Mouse (Mus musculus) lung, embryonic 16.5 days (tissue): Measurements from ENCODE around the gene Slc43a1. TPM values are rescaled to one million over a fixed set of nuclear protein-coding genes. Genes with fewer than 3 reads are reported as not detected.
"Not testable (repeated sequence)": the region's sequence is repeated elsewhere in the genome, so short reads cannot be mapped to it uniquely, and the experiment has no call there.

Experiments
- ATAC-seq: fragments of 200-750 bp; cut with Nextera tagmentation; 2 replicates; pipeline ENCODE4 v1.8.0; 2017; ENCODE audit warnings: low read depth, mild to moderate bottlenecking, moderate library complexity
- H3K27ac ChIP-seq: fragments of 300-500 bp; sonication (generic); 2 replicates; pipeline ENCODE4 v1.5.1; 2014; ENCODE audit warnings: mild to moderate bottlenecking, control low read depth, low read length
- H3K27me3 ChIP-seq: fragments of 300-500 bp; sonication (generic); 2 replicates; pipeline ENCODE4 v1.6.1; 2014; ENCODE audit warnings: low read depth, low read length, mixed read lengths; ENCODE audit not compliant: control insufficient read depth, insufficient read depth
- H3K36me3 ChIP-seq: fragments of 300-500 bp; sonication (generic); 2 replicates; pipeline ENCODE4 v1.6.1; 2014; ENCODE audit warnings: low read length; ENCODE audit not compliant: control insufficient read depth, insufficient read depth
- H3K4me1 ChIP-seq: fragments of 300-500 bp; sonication (generic); replicated peaks from 2 replicates; pipeline ENCODE4 v1.6.1; 2014; ENCODE audit warnings: low read length, mixed read lengths; ENCODE audit not compliant: control insufficient read depth, insufficient read depth
- H3K4me2 ChIP-seq: fragments of 300-500 bp; sonication (generic); 2 replicates; pipeline ENCODE4 v1.6.1; 2014; ENCODE audit warnings: low read depth, low read length, control low read depth
- H3K4me3 ChIP-seq: fragments of 300-500 bp; sonication (generic); 2 replicates; pipeline ENCODE4 v1.5.1; 2014; ENCODE audit warnings: mild to moderate bottlenecking, low read length, control low read depth
- H3K9ac ChIP-seq: fragments of 300-500 bp; sonication (generic); 2 replicates; pipeline ENCODE4 v1.6.1; 2014; ENCODE audit warnings: low read length, control low read depth
- H3K9me3 ChIP-seq: fragments of 300-500 bp; sonication (generic); 2 replicates; pipeline ENCODE4 v1.6.1; 2016; ENCODE audit warnings: low read length; ENCODE audit not compliant: control insufficient read depth
- WGBS: fragments of 180-500 bp; shearing (Covaris S2); extraction: QIAGEN DNeasy Blood & Tissue Kit; methylation state at CpG from one replicate; pipeline ENCODE4 v1.1.7; 2014; 5-methylcytosine and 5-hydroxymethylcytosine counted together
- polyA plus RNA-seq: library from polyadenylated mRNA; unstranded; fragments of >200 nt; fragmentation: Nextera tagmentation; extraction: Ambion mirVana; gene quantifications from 2 replicates; pipeline ENCODE4 v1.2.1, GENCODE M21; 2015

Gene Slc43a1
- polyA plus RNA-seq, 1 experiment from 2014 or later, result 16.5 TPM

DNA sequence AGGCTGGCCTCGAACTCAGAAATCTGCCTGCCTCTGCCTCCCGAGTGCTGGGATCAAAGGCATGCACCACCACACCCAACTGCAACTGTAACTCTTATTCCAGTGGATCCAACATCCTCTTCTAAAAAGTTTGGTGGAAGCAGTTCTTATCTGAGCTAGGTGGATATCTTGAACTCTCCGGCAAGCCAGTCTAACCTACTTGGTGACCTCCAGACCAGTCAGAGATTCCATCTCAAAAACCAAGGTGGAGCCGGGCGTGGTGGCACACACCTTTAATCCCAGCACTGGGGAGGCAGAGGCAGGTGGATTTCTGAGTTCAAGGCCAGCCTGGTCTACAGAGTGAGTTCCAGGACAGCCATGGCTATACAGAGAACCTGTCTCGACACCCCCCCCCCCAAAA, 58.0 kb downstream of the Slc43a1 start:
- not testable (repeated sequence) for H3K27me3 ChIP-seq, H3K9me3 ChIP-seq, H3K9ac ChIP-seq, H3K4me3 ChIP-seq, H3K36me3 ChIP-seq, ATAC-seq, H3K27ac ChIP-seq, H3K4me1 ChIP-seq, H3K4me2 ChIP-seq
- 87% methylated on average over 6 of the region's 6 CpGs for WGBS

DNA sequence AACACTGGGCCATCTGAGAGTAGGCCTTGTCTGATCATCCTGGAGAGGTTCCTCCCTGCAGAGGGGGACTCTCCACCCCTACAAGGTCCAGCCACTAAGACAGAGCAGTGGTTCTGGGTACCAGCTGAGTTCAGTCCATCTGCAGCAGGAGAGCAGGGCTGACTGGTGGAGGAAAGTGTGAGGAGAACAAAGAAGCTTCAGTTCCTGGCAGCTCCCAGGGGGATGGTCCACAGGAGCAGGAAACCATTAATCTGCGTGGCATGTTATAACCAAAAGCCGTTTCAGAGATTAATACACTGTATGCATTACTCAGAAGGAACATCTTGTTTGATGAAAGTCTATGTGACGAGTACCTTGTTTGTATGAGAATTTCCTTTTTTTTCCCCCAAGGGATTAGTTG, 74.1 kb downstream of the Slc43a1 start:
- WGBS, result 23% methylated on average over 3 of the region's 3 CpGs
- no peak overlapping the region for H3K27ac ChIP-seq
- H3K9ac ChIP-seq, result no peak overlapping the region
- no peak overlapping the region for H3K4me3 ChIP-seq
- no peak overlapping the region for H3K4me2 ChIP-seq
- H3K9me3 ChIP-seq, result no peaks in the 10 kb centered on the region
- no peaks in the 10 kb centered on the region; the same call in 1 of the 2 replicates for H3K4me1 ChIP-seq
- ATAC-seq, result peak; percentile 55; the same call in 1 of the 2 replicates
- H3K36me3 ChIP-seq, result no peaks in the 10 kb centered on the region
- no peaks in the 10 kb centered on the region for H3K27me3 ChIP-seq

Other genes starting within 250 kb of the Slc43a1 start
- 64.3 and 68.4 TPM in 2 replicates for gene Ctnnd1, start 188.1 kb upstream of the Slc43a1 start, polyA plus RNA-seq
- gene Btbd18, start 179.8 kb upstream of the Slc43a1 start, polyA plus RNA-seq, result 0.18 and 0.35 TPM in 2 replicates
- gene Selenoh, start 168.1 kb upstream of the Slc43a1 start, polyA plus RNA-seq, result 315 and 316 TPM in 2 replicates
- not detected in 2 replicates for gene Gm28635, start 160.8 kb upstream of the Slc43a1 start, polyA plus RNA-seq
- gene Med19, start 160.4 kb upstream of the Slc43a1 start, polyA plus RNA-seq, result 34.6 and 38.0 TPM in 2 replicates
- 115 and 117 TPM in 2 replicates for gene Tmx2, start 159.7 kb upstream of the Slc43a1 start, polyA plus RNA-seq
- gene Zdhhc5, start 123.7 kb upstream of the Slc43a1 start, polyA plus RNA-seq, result 24.2 and 28.2 TPM in 2 replicates
- gene Clp1, start 111.5 kb upstream of the Slc43a1 start, polyA plus RNA-seq, result 28.3 and 28.6 TPM in 2 replicates
- gene Ypel4, start 104.8 kb upstream of the Slc43a1 start, polyA plus RNA-seq, result 5.2 and 6.9 TPM in 2 replicates
- gene Gm19426, start 95.2 kb upstream of the Slc43a1 start, polyA plus RNA-seq, result 7.1 and 7.4 TPM in 2 replicates
- gene Serping1, start 63.4 kb upstream of the Slc43a1 start, polyA plus RNA-seq, result 143 and 153 TPM in 2 replicates
- 76.0 and 82.9 TPM in 2 replicates for gene Ube2l6, start 40.0 kb upstream of the Slc43a1 start, polyA plus RNA-seq
- 0.70 and 0.77 TPM in 2 replicates for gene Smtnl1, start 16.2 kb upstream of the Slc43a1 start, polyA plus RNA-seq
- 36.9 and 39.3 TPM in 2 replicates for gene Timm10, start 11.9 kb upstream of the Slc43a1 start, polyA plus RNA-seq
- gene Rtn4rl2, start 47.9 kb downstream of the Slc43a1 start, polyA plus RNA-seq, result 0.16 and 0.31 TPM in 2 replicates
- 87.3 and 92.8 TPM in 2 replicates for gene Slc43a3, start 97.7 kb downstream of the Slc43a1 start, polyA plus RNA-seq
- 0.78 TPM in 1 of 2 replicates, not detected in the other for gene Prg2, start 141.6 kb downstream of the Slc43a1 start, polyA plus RNA-seq
- gene Prg3, start 149.4 kb downstream of the Slc43a1 start, polyA plus RNA-seq, result not detected in 2 replicates
- 260 and 271 TPM in 2 replicates for gene Ssrp1, start 198.4 kb downstream of the Slc43a1 start, polyA plus RNA-seq
- gene P2rx3, start 198.6 kb downstream of the Slc43a1 start, polyA plus RNA-seq, result 0.55 and 0.87 TPM in 2 replicates
- gene Tnks1bp1, start 209.2 kb downstream of the Slc43a1 start, polyA plus RNA-seq, result 56.5 and 65.8 TPM in 2 replicates